In genomic region chr12:16540712-16541111, GRCm38 (mm10) we compare ENCODE assay signal across 21 mouse cellular contexts.
"Had no signal": no experiment of that assay in that cellular context is flagged by ENCODE, and none has a peak within 500 bp of the region (broad histone marks: within the 10 kb centered on the region; RNA-seq: fewer than 3 reads in every experiment).

No protein-coding gene starts in this region.

- DNase-seq: kidney, adult 11 months; kidney, adult 8-10 months; kidney, postnatal 10 days; kidney, postnatal 4 days; left cerebral cortex, postnatal 4 days; lung, adult 2 months; lung, postnatal 14 days; lung, postnatal 4 days; retina, postnatal 1 day; right cerebral cortex, postnatal 25 days; spleen, adult 18-20 months; thymus, postnatal 25 days had no signal

- H3K9me3 ChIP-seq: intestine, embryonic 15.5 days; kidney, embryonic 15.5 days; liver, embryonic 12.5 days; liver, embryonic 15.5 days; midbrain, embryonic 12.5 days; midbrain, embryonic 15.5 days; neural tube, embryonic 13.5 days; stomach, embryonic 15.5 days had no signal

- ATAC-seq: intestine, embryonic 15.5 days; liver, embryonic 12.5 days; midbrain, embryonic 15.5 days had no signal

- H3K9ac ChIP-seq: intestine, embryonic 15.5 days; kidney, embryonic 15.5 days; liver, embryonic 12.5 days; liver, embryonic 15.5 days; midbrain, embryonic 12.5 days; midbrain, embryonic 15.5 days; neural tube, embryonic 13.5 days; stomach, embryonic 15.5 days had no signal

- H3K36me3 ChIP-seq: stomach, embryonic 15.5 days had no signal

- H3K27ac ChIP-seq: intestine, embryonic 15.5 days; kidney, embryonic 15.5 days; left cerebral cortex, adult 2 months; liver, embryonic 12.5 days; liver, embryonic 15.5 days; midbrain, embryonic 12.5 days; midbrain, embryonic 15.5 days; neural tube, embryonic 13.5 days; stomach, embryonic 15.5 days had no signal

- H3K4me2 ChIP-seq: intestine, embryonic 15.5 days; kidney, embryonic 15.5 days; liver, embryonic 12.5 days; liver, embryonic 15.5 days; midbrain, embryonic 12.5 days; midbrain, embryonic 15.5 days; neural tube, embryonic 13.5 days; stomach, embryonic 15.5 days had no signal

- H3K4me1 ChIP-seq: kidney, embryonic 15.5 days; liver, embryonic 12.5 days; liver, embryonic 15.5 days; midbrain, embryonic 12.5 days; midbrain, embryonic 15.5 days; neural tube, embryonic 13.5 days; stomach, embryonic 15.5 days had no signal

- H3K4me3 ChIP-seq: intestine, embryonic 15.5 days; kidney, embryonic 15.5 days; left cerebral cortex, adult 2 months; liver, embryonic 12.5 days; liver, embryonic 15.5 days; midbrain, embryonic 12.5 days; midbrain, embryonic 15.5 days; neural tube, embryonic 13.5 days; stomach, embryonic 15.5 days had no signal

- H3K27me3 ChIP-seq: intestine, embryonic 15.5 days; kidney, embryonic 15.5 days; liver, embryonic 12.5 days; liver, embryonic 15.5 days; midbrain, embryonic 12.5 days; midbrain, embryonic 15.5 days; neural tube, embryonic 13.5 days; stomach, embryonic 15.5 days had no signal
